Mouse (Mus musculus) bone marrow macrophage, adult 2 months (primary cell): ENCODE data around the gene Nuak2.

Experiments
- CTCF ChIP-seq: IDR thresholded peaks from 2 replicates; pipeline ENCODE4 v1.5.1; 2012; ENCODE audit warnings: low read depth, mild to moderate bottlenecking, low read length, moderate library complexity
- POLR2A ChIP-seq: IDR thresholded peaks from 2 replicates; pipeline ENCODE4 v1.6.1; 2012; ENCODE audit warnings: mild to moderate bottlenecking, low read depth, low read length, borderline replicate concordance

- no peak for TF ChIP-seq CTCF
- no peak for TF ChIP-seq POLR2A
Observed at GRCm38 (mm10) chr1:132330397-132330796, 14.5 kb downstream of the Nuak2 start.
